In the genomic region with DNA sequence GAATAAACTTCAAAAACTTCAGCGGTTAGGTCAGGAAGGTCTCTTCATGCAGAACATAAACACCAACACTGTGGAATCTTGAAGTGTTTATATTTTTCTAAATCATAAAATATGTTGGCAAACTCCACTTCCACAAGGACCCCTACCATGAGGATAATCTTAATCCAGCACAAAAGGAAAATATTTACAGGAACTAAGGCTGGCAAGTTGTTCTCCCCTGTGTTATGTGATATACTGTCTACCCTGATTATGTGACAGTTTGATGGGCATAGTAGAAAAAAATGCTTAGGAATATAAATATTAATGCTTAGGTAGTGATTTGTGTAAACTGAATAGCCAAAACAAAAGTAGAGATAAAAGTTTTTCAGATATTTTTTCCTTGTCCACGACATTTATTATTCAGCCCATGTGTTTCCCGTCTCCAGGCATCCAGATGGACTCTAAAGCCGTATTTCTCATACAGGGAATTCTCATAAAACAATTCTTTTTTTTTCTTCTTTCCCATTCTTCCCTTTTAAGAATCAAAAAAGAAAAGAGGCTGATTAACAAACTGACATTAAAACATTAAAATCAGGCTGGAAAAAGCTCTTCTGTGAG, we compare ENCODE assay signal across 20 mouse cellular contexts.
DNase-seq lines count a peak whose midpoint lies in the region; ATAC-seq and TF ChIP-seq lines count a peak whose summit lies in the region.
"Had no signal": no experiment of that assay in that cellular context is flagged by ENCODE, and none has a peak within 500 bp of the region (broad histone marks: within the 10 kb centered on the region; RNA-seq: fewer than 3 reads in every experiment).

No protein-coding gene starts in this region.

- DNase-seq in embryonic facial prominence, embryonic 14.5 days (ENCODE audit: low spot score): peak; percentile 33
- no peak for DNase-seq in embryonic facial prominence, embryonic 10.5 days (ENCODE audit: low spot score)
- peak; percentile 90 for DNase-seq in kidney, postnatal 0 days (ENCODE audit: low spot score)
- no peak for DNase-seq in kidney, postnatal 25 days
- peak; percentile 5 for DNase-seq in limb, embryonic 14.5 days (ENCODE audit: low spot score)
- no peak for DNase-seq in limb, embryonic 10.5 days (ENCODE audit: low spot score)
- DNase-seq in lung, postnatal 10 days: peak; percentile 2
- DNase-seq in lung, postnatal 25 days (ENCODE audit: low spot score): no peak
- DNase-seq: adrenal gland, adult 8-10 months; adrenal gland, postnatal 36 days; B cell, adult 2 months; cerebellum, adult 2 months; cerebellum, postnatal 10 days; gastrocnemius, postnatal 36 days; heart, adult 11 months; heart, postnatal 36 days had no signal

- 58% methylated on average over 4 of the region's 4 CpGs for WGBS in embryonic facial prominence, embryonic 14.5 days
- 88% methylated on average over 4 of the region's 4 CpGs for WGBS in embryonic facial prominence, embryonic 10.5 days
- 50% methylated on average over 4 of the region's 4 CpGs for WGBS in kidney, postnatal 0 days
- 42% methylated on average over 4 of the region's 4 CpGs for WGBS in limb, embryonic 14.5 days
- 93% methylated on average over 4 of the region's 4 CpGs for WGBS in limb, embryonic 10.5 days

- no peaks in the 10 kb centered on the region for H3K9me3 ChIP-seq in embryonic facial prominence, embryonic 14.5 days (ENCODE audit: control insufficient read depth, low read length)
- no peaks in the 10 kb centered on the region for H3K9me3 ChIP-seq in embryonic facial prominence, embryonic 10.5 days
- H3K9me3 ChIP-seq in kidney, postnatal 0 days (replicated peaks; ENCODE audit: low read length): no peaks in the 10 kb centered on the region
- no peaks in the 10 kb centered on the region for H3K9me3 ChIP-seq in limb, embryonic 14.5 days (ENCODE audit: control insufficient read depth, low read length)
- H3K9me3 ChIP-seq in limb, embryonic 10.5 days (replicated peaks): no peaks in the 10 kb centered on the region
- H3K9me3 ChIP-seq: forebrain, embryonic 15.5 days; heart, embryonic 13.5 days had no signal

- H3K4me1 ChIP-seq in embryonic facial prominence, embryonic 14.5 days (ENCODE audit: control insufficient read depth, insufficient read depth, low read length): no peaks in the 10 kb centered on the region
- no peaks in the 10 kb centered on the region for H3K4me1 ChIP-seq in embryonic facial prominence, embryonic 10.5 days
- no peaks in the 10 kb centered on the region for H3K4me1 ChIP-seq in kidney, postnatal 0 days (replicated peaks; ENCODE audit: insufficient read depth, low read length)
- no peaks in the 10 kb centered on the region for H3K4me1 ChIP-seq in limb, embryonic 14.5 days (ENCODE audit: control insufficient read depth, insufficient read depth, low read length)
- no peaks in the 10 kb centered on the region for H3K4me1 ChIP-seq in limb, embryonic 10.5 days
- H3K4me1 ChIP-seq: forebrain, embryonic 15.5 days; heart, embryonic 13.5 days had no signal

- no peak for ATAC-seq in embryonic facial prominence, embryonic 14.5 days (ENCODE audit: low read depth)
- no peak for ATAC-seq in kidney, postnatal 0 days (replicated peaks; ENCODE audit: low FRiP score, low read depth)
- ATAC-seq in limb, embryonic 14.5 days (ENCODE audit: low FRiP score, low read depth): peak; percentile 9; the same call in 1 of the 2 replicates
- ATAC-seq: CD4-positive, CD25-positive, alpha-beta regulatory T cell, adult 4 months; forebrain, embryonic 15.5 days had no signal

- H3K36me3 ChIP-seq in embryonic facial prominence, embryonic 14.5 days (ENCODE audit: control insufficient read depth, insufficient read depth, low read length): no peaks in the 10 kb centered on the region
- no peaks in the 10 kb centered on the region for H3K36me3 ChIP-seq in embryonic facial prominence, embryonic 10.5 days (replicated peaks)
- H3K36me3 ChIP-seq in kidney, postnatal 0 days (ENCODE audit: insufficient read depth, low read length): no peaks in the 10 kb centered on the region
- no peaks in the 10 kb centered on the region for H3K36me3 ChIP-seq in limb, embryonic 14.5 days (ENCODE audit: control insufficient read depth, insufficient read depth, low read length)
- no peaks in the 10 kb centered on the region for H3K36me3 ChIP-seq in limb, embryonic 10.5 days
- H3K36me3 ChIP-seq: forebrain, embryonic 15.5 days; G1E; heart, embryonic 13.5 days had no signal

- no peak overlapping the region for H3K4me2 ChIP-seq in embryonic facial prominence, embryonic 14.5 days (ENCODE audit: low read depth, low read length)
- no peak overlapping the region for H3K4me2 ChIP-seq in kidney, postnatal 0 days (ENCODE audit: low read length)
- no peak overlapping the region for H3K4me2 ChIP-seq in limb, embryonic 14.5 days (replicated peaks; ENCODE audit: low read depth, low read length, severe bottlenecking)
- H3K4me2 ChIP-seq: forebrain, embryonic 15.5 days; heart, embryonic 13.5 days had no signal

- no peak overlapping the region for H3K9ac ChIP-seq in embryonic facial prominence, embryonic 14.5 days (ENCODE audit: low read depth, low read length)
- H3K9ac ChIP-seq in kidney, postnatal 0 days (ENCODE audit: low read depth, low read length): no peak overlapping the region
- no peak overlapping the region for H3K9ac ChIP-seq in limb, embryonic 14.5 days (ENCODE audit: low read depth, low read length, severe bottlenecking)
- H3K9ac ChIP-seq: forebrain, embryonic 15.5 days; heart, embryonic 13.5 days had no signal

- no peak overlapping the region for H3K27ac ChIP-seq in embryonic facial prominence, embryonic 14.5 days (replicated peaks; ENCODE audit: low read depth, low read length)
- H3K27ac ChIP-seq in embryonic facial prominence, embryonic 10.5 days (replicated peaks): no peak overlapping the region
- H3K27ac ChIP-seq in kidney, postnatal 0 days: no peak overlapping the region
- no peak overlapping the region for H3K27ac ChIP-seq in limb, embryonic 14.5 days (replicated peaks; ENCODE audit: low read depth, low read length)
- H3K27ac ChIP-seq in limb, embryonic 10.5 days: no peak overlapping the region
- H3K27ac ChIP-seq: forebrain, embryonic 15.5 days; heart, embryonic 13.5 days had no signal

- no peak for TF ChIP-seq POLR2A in limb, embryonic 14.5 days (IDR thresholded peaks at IDR 0.05; ENCODE audit: borderline replicate concordance, extremely low read depth, insufficient read depth, insufficient read length)

- no peak for TF ChIP-seq CTCF in kidney, postnatal 0 days (IDR thresholded peaks at IDR 0.05; ENCODE audit: low read depth)

- no peaks in the 10 kb centered on the region for H3K27me3 ChIP-seq in embryonic facial prominence, embryonic 14.5 days (replicated peaks; ENCODE audit: control insufficient read depth, insufficient read depth, low read length)
- H3K27me3 ChIP-seq in embryonic facial prominence, embryonic 10.5 days (replicated peaks; ENCODE audit: low read depth, poor library complexity, severe bottlenecking): no peaks in the 10 kb centered on the region
- H3K27me3 ChIP-seq in kidney, postnatal 0 days (ENCODE audit: insufficient read depth, low read length): no peaks in the 10 kb centered on the region
- no peaks in the 10 kb centered on the region for H3K27me3 ChIP-seq in limb, embryonic 14.5 days (ENCODE audit: control insufficient read depth, insufficient read depth, low read length)
- no peaks in the 10 kb centered on the region for H3K27me3 ChIP-seq in limb, embryonic 10.5 days (ENCODE audit: low read depth, poor library complexity, severe bottlenecking)
- H3K27me3 ChIP-seq: forebrain, embryonic 15.5 days; heart, embryonic 13.5 days had no signal

- no peak overlapping the region for H3K4me3 ChIP-seq in embryonic facial prominence, embryonic 14.5 days (ENCODE audit: low read depth, low read length)
- H3K4me3 ChIP-seq in embryonic facial prominence, embryonic 10.5 days: no peak overlapping the region
- H3K4me3 ChIP-seq in kidney, postnatal 0 days (replicated peaks; ENCODE audit: low read depth, low read length): no peak overlapping the region
- H3K4me3 ChIP-seq in limb, embryonic 14.5 days (replicated peaks; ENCODE audit: low read length): no peak overlapping the region
- no peak overlapping the region for H3K4me3 ChIP-seq in limb, embryonic 10.5 days
- H3K4me3 ChIP-seq: forebrain, embryonic 15.5 days; heart, embryonic 13.5 days had no signal

Comparison
In these comparisons a context has a peak if more than half of its experiments do, and no peak if none do; other contexts are left out.
1. DNase-seq: peak in embryonic facial prominence, embryonic 14.5 days (single experiment), kidney, postnatal 0 days (single experiment), limb, embryonic 14.5 days (single experiment) and lung, postnatal 10 days (single experiment); none in embryonic facial prominence, embryonic 10.5 days (single experiment), kidney, postnatal 25 days (0 of 2), limb, embryonic 10.5 days (single experiment) and lung, postnatal 25 days (single experiment).